Mouse (Mus musculus) neutrophil, adult 5-6 weeks (primary cell): ENCODE results near the gene Cdk15. TPM values are rescaled to one million over a fixed set of nuclear protein-coding genes. Genes with fewer than 3 reads are reported as not detected.

Experiments used
- ATAC-seq: fragments of 151-379, 151-347 bp; 2 replicates; pipeline ENCODE4 v1.8.0; 2017; ENCODE audit warnings: mild to moderate bottlenecking, moderate TSS enrichment; ENCODE audit not compliant: insufficient number of reproducible peaks, poor library complexity, low FRiP score, severe bottlenecking; ENCODE audit errors: extremely low read depth
- total RNA-seq: library from RNA; stranded (forward); fragments of 200-1000 nt; gene quantifications from 2 replicates; pipeline ENCODE4 v1.2.3, GENCODE M21; 2017

The Cdk15 gene
- total RNA-seq, 1 experiment from 2014 or later = not detected

GRCm38 (mm10) chr1:59394616-59395015, 137.9 kb downstream of the Cdk15 start:
- ATAC-seq = no peak

- no peak for ATAC-seq
Measured at GRCm38 (mm10) chr1:59395992-59396391, 139.3 kb downstream of the Cdk15 start.

- no peak for ATAC-seq
Measured at GRCm38 (mm10) chr1:59399554-59400325, 143.0 kb downstream of the Cdk15 start.

- no peak for ATAC-seq
Measured at GRCm38 (mm10) chr1:59401253-59401652, 144.5 kb downstream of the Cdk15 start.

Other genes with a start within 250 kb of the Cdk15 start
- not detected in 2 replicates for gene C2cd6, start 162.0 kb upstream of the Cdk15 start, total RNA-seq
- 0.81 and 1.7 TPM in 2 replicates for gene Tmem237, start 136.5 kb upstream of the Cdk15 start, total RNA-seq
- gene Mpp4, start 93.5 kb upstream of the Cdk15 start, total RNA-seq = 0.61 and 1.5 TPM in 2 replicates
- gene Als2, start 19.7 kb upstream of the Cdk15 start, total RNA-seq = 11.5 and 13.3 TPM in 2 replicates
- 0.98 and 1.2 TPM in 2 replicates for gene Fzd7, start 225.5 kb downstream of the Cdk15 start, total RNA-seq